Mouse (Mus musculus): ENCODE data around the gene Cpn1. TPM values are rescaled to one million over a fixed set of nuclear protein-coding genes. Genes with fewer than 3 reads are reported as not detected.

The Cpn1 gene
- total and polyA plus RNA-seq, 2 experiments from 2014 or later, result 0.58 to 0.84 TPM

- H3K36me3 ChIP-seq (ENCODE audit: insufficient read depth, low read length), result no peaks in the 10 kb centered on the region
- TF ChIP-seq CTCF (IDR thresholded peaks at IDR 0.05; ENCODE audit: low read depth), result no peak
- ATAC-seq, result no peak
- H3K4me1 ChIP-seq (ENCODE audit: insufficient read depth, low read length), result no peaks in the 10 kb centered on the region
- no peaks in the 10 kb centered on the region for H3K27me3 ChIP-seq (ENCODE audit: insufficient read depth, low read length)
- WGBS, result 87% methylated on average over 13 of the region's 13 CpGs
- no peak for DNase-seq (ENCODE audit: low spot score)
- H3K4me3 ChIP-seq (ENCODE audit: low read length), result no peak overlapping the region
- no peaks in the 10 kb centered on the region for H3K9me3 ChIP-seq (ENCODE audit: low read length)
- no peak overlapping the region for H3K9ac ChIP-seq (replicated peaks; ENCODE audit: low read length)
- no peak overlapping the region for H3K27ac ChIP-seq
- H3K4me2 ChIP-seq (ENCODE audit: low read depth, low read length), result no peak overlapping the region
These were observed 38.7 kb upstream of the Cpn1 start for GRCm38 (mm10) chr19:44024921-44025585.

- no peak overlapping the region for H3K4me3 ChIP-seq (ENCODE audit: low read length)
- DNase-seq (ENCODE audit: low spot score), result no peak
- WGBS, result 60% methylated on average over 5 of the region's 5 CpGs
- no peak overlapping the region for H3K4me2 ChIP-seq (ENCODE audit: low read depth, low read length)
- no peaks in the 10 kb centered on the region for H3K9me3 ChIP-seq (ENCODE audit: low read length)
- H3K36me3 ChIP-seq (ENCODE audit: insufficient read depth, low read length), result no peaks in the 10 kb centered on the region
- H3K4me1 ChIP-seq (ENCODE audit: insufficient read depth, low read length), result no peaks in the 10 kb centered on the region
- no peak overlapping the region for H3K9ac ChIP-seq (replicated peaks; ENCODE audit: low read length)
- no peak overlapping the region for H3K27ac ChIP-seq
- H3K27me3 ChIP-seq (ENCODE audit: insufficient read depth, low read length), result no peaks in the 10 kb centered on the region
- 0 out of 2 replicates have a peak, but pooled peaks have one; percentile 16 for TF ChIP-seq CTCF (IDR thresholded peaks at IDR 0.05; ENCODE audit: low read depth)
- no peak for ATAC-seq
These were observed 36.7 kb upstream of the Cpn1 start for GRCm38 (mm10) chr19:44023066-44023465.

- Histone ChIP-seq H3K9me3 (ENCODE audit: low read length) (no peaks in the 10 kb centered on the region), H3K27me3 (ENCODE audit: insufficient read depth, low read length) (no peaks in the 10 kb centered on the region), H3K4me2 (ENCODE audit: low read depth, low read length) (no peak overlapping the region), H3K27ac (no peak overlapping the region), H3K9ac (replicated peaks; ENCODE audit: low read length) (no peak overlapping the region), H3K4me1 (ENCODE audit: insufficient read depth, low read length) (no peaks in the 10 kb centered on the region), H3K36me3 (ENCODE audit: insufficient read depth, low read length) (no peaks in the 10 kb centered on the region), H3K4me3 (ENCODE audit: low read length) (no peak overlapping the region)
- no peak for ATAC-seq
- DNase-seq (ENCODE audit: low spot score), result no peak
- WGBS, result 92% methylated on average over 4 of the region's 4 CpGs
- no peak for TF ChIP-seq CTCF (IDR thresholded peaks at IDR 0.05; ENCODE audit: low read depth)
These were observed 35.1 kb upstream of the Cpn1 start for GRCm38 (mm10) chr19:44021502-44021901.

GRCm38 (mm10) chr19:44019739-44020138 lies 33.4 kb upstream of the Cpn1 start:
- Histone ChIP-seq H3K27ac (no peak overlapping the region), H3K4me3 (ENCODE audit: low read length) (no peak overlapping the region), H3K9me3 (ENCODE audit: low read length) (no peaks in the 10 kb centered on the region), H3K4me2 (ENCODE audit: low read depth, low read length) (no peak overlapping the region), H3K9ac (replicated peaks; ENCODE audit: low read length) (no peak overlapping the region), H3K27me3 (ENCODE audit: insufficient read depth, low read length) (no peaks in the 10 kb centered on the region), H3K36me3 (ENCODE audit: insufficient read depth, low read length) (no peaks in the 10 kb centered on the region), H3K4me1 (ENCODE audit: insufficient read depth, low read length) (no peaks in the 10 kb centered on the region)
- 61% methylated on average over 7 of the region's 7 CpGs for WGBS
- DNase-seq (ENCODE audit: low spot score) (no peak), ATAC-seq (no peak)
- no peak for TF ChIP-seq CTCF (IDR thresholded peaks at IDR 0.05; ENCODE audit: low read depth)

- Histone ChIP-seq H3K4me2 (ENCODE audit: low read depth, low read length) (no peak overlapping the region), H3K4me3 (ENCODE audit: low read length) (no peak overlapping the region), H3K9me3 (ENCODE audit: low read length) (no peaks in the 10 kb centered on the region), H3K36me3 (ENCODE audit: insufficient read depth, low read length) (no peaks in the 10 kb centered on the region), H3K27me3 (ENCODE audit: insufficient read depth, low read length) (no peaks in the 10 kb centered on the region), H3K9ac (replicated peaks; ENCODE audit: low read length) (no peak overlapping the region), H3K4me1 (ENCODE audit: insufficient read depth, low read length) (no peaks in the 10 kb centered on the region), H3K27ac (no peak overlapping the region)
- 88% methylated on average over 6 of the region's 6 CpGs for WGBS
- no peak for ATAC-seq
- TF ChIP-seq CTCF (IDR thresholded peaks at IDR 0.05; ENCODE audit: low read depth), result no peak
- no peak for DNase-seq (ENCODE audit: low spot score)
These were observed 27.5 kb upstream of the Cpn1 start for GRCm38 (mm10) chr19:44013862-44014261.

- Histone ChIP-seq H3K27ac (no peak overlapping the region), H3K36me3 (ENCODE audit: insufficient read depth, low read length) (no peaks in the 10 kb centered on the region), H3K4me1 (ENCODE audit: insufficient read depth, low read length) (no peaks in the 10 kb centered on the region), H3K27me3 (ENCODE audit: insufficient read depth, low read length) (no peaks in the 10 kb centered on the region), H3K9me3 (ENCODE audit: low read length) (no peaks in the 10 kb centered on the region), H3K9ac (replicated peaks; ENCODE audit: low read length) (no peak overlapping the region), H3K4me2 (ENCODE audit: low read depth, low read length) (no peak overlapping the region), H3K4me3 (ENCODE audit: low read length) (no peak overlapping the region)
- 71% methylated on average over 15 of the region's 15 CpGs for WGBS
- DNase-seq (ENCODE audit: low spot score) (no peak), ATAC-seq (no peak)
- TF ChIP-seq CTCF (IDR thresholded peaks at IDR 0.05; ENCODE audit: low read depth), result no peak
These were observed 22.4 kb upstream of the Cpn1 start for GRCm38 (mm10) chr19:44008784-44009183.

GRCm38 (mm10) chr19:44007186-44007585 lies 20.8 kb upstream of the Cpn1 start:
- H3K4me2 ChIP-seq (ENCODE audit: low read depth, low read length), result no peak overlapping the region
- H3K4me1 ChIP-seq (ENCODE audit: insufficient read depth, low read length), result no peaks in the 10 kb centered on the region
- TF ChIP-seq CTCF (IDR thresholded peaks at IDR 0.05; ENCODE audit: low read depth), result no peak
- H3K27ac ChIP-seq, result no peak overlapping the region
- H3K4me3 ChIP-seq (ENCODE audit: low read length), result no peak overlapping the region
- H3K9me3 ChIP-seq (ENCODE audit: low read length), result no peaks in the 10 kb centered on the region
- no peaks in the 10 kb centered on the region for H3K36me3 ChIP-seq (ENCODE audit: insufficient read depth, low read length)
- no peaks in the 10 kb centered on the region for H3K27me3 ChIP-seq (ENCODE audit: insufficient read depth, low read length)
- no peak overlapping the region for H3K9ac ChIP-seq (replicated peaks; ENCODE audit: low read length)
- 66% methylated on average over 12 of the region's 12 CpGs for WGBS
- DNase-seq (ENCODE audit: low spot score), result no peak
- no peak for ATAC-seq

Data from hindbrain, postnatal 0 days (tissue).